Mouse (Mus musculus) small intestine, adult 2 months (tissue): ENCODE measurements around the gene Cbl.

Source experiments
- CTCF ChIP-seq: fragments of 200-500 bp; IDR thresholded peaks from 2 replicates; pipeline ENCODE4 v1.5.1; 2012; ENCODE audit warnings: low read depth, mild to moderate bottlenecking, control low read depth, inconsistent platforms, low read length, moderate library complexity, mixed read lengths; ENCODE audit not compliant: insufficient replicate concordance, insufficient read length; ENCODE audit errors: extremely low read depth
- POLR2A ChIP-seq: fragments of 200-500 bp; IDR thresholded peaks from 2 replicates; pipeline ENCODE4 v1.6.1; 2012; ENCODE audit warnings: low read depth, mild to moderate bottlenecking, control low read depth, inconsistent platforms, low read length, moderate library complexity

GRCm38 (mm10) chr9:44241418-44241817 lies 7.6 kb upstream of the Cbl start:
- TF ChIP-seq POLR2A (no peak), CTCF (no peak)
